Mouse (Mus musculus): ENCODE results near the gene Capn1.

Capn1 gene

DNA sequence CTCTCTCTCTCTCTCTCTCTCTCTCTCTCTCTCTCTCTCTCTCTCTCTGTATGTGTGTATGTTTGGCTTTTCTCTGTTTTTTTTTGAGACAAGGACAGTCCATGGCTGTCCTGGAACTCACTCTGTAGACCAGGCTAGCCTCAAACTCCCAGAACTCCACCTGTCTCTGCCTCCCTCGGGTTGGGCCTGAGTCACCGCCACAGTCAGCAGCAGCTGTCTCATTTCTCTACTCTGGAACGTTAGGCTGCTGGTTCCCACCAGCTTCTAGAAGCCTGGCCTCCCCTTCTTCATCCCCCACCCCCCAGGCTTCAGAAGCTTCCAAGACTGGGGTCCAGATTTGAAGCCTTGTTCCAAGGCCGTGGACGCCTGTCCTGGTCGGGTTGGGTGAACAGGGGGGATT, 26.1 kb downstream of the Capn1 start:
- DNase-seq = no peak

DNA sequence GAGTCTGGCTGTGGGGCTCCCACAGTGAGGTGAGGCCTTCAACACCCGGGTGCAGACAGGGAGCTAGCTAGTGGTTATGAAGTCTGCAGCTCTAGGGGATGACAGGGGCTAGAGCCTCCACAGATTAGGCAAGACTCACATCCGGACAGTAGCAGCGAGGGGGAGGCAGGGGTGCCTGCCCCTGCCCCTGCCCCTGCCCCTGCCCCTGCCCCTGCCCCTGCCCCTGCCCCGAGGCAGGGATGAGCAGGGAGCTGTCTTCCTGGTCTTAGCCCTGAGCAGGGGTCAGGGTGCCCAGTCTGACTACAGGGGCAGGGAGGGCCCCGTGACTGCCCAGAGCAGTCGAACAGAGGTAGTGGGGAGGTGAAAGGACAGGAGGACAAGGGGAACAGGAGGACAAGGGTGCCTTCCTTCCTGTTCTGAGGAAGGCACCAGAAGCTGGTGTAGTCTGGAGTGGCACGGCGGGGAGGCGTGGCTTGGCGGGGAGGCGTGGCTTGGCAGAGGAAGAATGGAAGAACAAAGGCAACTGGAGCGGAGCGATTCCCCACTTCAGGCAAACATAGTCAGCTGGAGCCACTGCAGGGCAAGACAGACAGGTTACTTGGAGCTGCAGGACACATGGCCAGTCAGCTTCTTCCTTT, 26.8 kb downstream of the Capn1 start:
- DNase-seq = peak; percentile 91

DNA sequence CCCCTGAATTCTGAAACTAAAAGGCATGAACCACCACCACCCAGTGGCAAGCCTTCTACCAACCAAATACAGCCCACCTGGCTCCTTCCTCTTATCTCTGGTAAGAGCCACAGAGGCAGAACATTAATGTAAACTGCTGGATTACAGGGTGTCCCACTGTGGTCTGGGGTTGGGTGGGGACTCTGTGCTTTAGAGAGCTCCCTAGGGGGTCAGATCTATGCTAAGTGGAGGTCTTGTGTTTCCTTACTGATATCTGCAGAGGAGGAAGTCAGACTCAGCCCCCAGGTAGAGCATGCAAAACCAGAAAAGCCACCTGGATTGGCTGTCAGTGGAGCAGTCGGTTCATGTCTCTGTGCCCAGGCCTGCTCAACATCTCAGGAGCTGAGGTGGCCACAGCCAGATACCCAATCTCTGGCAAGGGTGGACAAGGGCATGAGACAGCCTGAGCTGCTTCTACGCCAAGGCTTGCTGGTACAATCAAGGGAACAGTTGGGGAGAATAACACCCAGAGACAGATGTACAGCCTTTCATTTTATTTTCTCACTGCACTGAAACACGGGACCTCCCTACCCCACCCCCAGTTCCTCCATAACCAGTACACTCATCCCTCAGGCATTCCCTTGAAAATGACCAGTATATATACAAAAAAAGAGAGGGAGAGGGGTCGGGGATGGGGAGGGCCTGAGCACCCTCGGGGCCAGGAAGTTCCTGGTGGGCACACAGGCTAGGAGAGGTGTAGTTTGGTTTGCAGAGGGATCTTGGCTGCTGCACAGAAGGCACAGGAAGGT, 27.5 kb downstream of the Capn1 start:
- DNase-seq = no peak

DNA sequence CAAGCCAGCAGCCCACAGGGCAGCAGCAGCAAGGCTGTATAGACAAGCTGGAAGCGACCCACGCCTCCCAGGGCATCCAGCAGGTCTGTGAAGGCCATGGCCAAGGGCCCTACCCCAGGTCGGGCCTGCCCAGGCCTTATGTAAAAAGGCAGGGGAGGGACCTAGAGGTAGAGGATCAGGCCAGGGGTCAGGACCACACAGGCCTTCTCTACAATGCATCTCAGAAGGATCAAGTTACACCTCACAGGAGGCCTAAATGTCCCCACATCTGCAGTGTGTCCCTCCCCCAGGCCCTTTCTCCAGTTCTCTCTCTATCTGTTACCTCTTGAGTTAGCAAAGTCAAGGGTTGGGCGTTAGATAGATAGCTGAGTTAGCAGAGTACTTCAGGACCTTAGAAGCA, 29.7 kb downstream of the Capn1 start, which contains the start of gene Slc22a20:
Gene Slc22a20 (minus strand): TSS at position 101 of the 400 bp plus-strand sequence.
- DNase-seq = no peak

DNA sequence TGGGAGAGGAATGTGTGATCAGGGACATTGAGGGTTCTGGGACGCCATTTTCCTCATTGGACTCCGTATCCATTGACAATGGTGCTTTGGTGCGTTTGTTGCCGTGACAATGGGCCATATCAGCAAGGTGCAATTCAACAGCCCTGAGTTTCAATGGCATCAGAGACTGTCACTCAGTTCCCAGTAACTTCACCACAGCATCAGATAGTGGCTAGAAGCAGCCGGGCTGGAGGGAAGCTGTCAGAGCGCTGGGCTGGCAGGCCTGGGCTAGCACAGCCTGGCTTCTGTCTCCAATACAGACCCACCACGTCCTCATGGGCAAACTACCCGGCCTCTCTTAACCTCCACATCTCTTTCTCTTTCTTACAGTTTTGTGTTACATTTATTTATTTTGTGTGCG, 35.2 kb downstream of the Capn1 start:
- no peak for DNase-seq

DNA sequence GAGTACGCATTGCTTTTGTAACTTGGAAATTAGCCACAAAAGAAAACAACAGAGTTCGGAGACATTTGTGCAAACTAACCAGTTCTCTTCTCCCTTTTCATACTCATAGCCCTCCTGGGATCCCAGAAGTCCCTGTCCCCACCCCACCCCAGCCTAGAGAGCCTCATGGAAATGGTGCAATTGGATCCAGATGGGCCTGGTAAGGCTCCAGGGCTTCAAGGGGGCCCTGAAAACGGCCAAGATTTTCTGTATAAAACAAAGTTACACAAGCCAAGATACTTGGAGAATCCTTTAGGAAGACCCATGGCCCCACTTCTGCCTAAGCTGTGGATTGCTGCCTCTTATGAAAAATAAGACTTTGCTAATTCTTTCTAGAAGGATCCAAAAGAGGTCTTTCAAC, 38.0 kb downstream of the Capn1 start:
- no peak for DNase-seq

DNA sequence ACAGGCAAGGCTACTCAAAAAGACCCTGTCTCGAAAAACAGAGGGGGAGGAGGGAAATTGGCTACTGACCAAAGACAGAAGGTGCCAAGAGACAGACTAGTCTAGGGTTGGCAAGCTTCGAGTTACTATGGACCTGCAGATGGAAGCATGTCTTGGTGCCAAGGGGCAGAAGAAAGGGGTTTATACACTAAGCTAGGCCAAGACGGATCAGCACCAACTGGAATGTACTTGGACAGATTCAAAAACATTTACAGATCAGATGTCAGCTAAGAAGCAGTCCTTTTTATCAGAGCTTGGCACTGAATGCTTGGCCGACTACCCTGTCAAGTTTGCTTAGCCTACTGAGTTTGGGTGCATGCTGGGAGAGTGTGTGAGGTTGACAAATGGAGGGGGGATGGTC, 40.0 kb downstream of the Capn1 start:
- no peak for DNase-seq

DNA sequence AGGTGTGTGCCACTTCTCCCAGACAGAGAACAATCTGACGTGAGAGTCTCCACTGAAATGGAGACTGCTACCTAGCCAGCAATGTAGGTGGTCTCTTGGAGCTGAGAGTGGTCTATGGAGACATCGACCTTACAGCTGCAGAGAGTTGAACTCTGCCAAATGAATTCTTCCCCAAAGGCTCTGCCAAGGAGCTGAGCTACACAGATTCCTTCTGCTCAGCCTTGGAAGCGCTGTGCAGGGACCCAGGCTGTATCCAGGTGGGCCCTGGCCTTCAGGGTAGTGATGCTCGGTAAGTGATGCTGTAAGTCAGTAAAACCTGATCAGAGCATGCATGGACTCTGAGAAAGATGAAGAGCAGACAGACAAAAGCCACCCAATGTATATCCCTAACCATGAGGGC, 40.6 kb downstream of the Capn1 start:
- no peak for DNase-seq

DNA sequence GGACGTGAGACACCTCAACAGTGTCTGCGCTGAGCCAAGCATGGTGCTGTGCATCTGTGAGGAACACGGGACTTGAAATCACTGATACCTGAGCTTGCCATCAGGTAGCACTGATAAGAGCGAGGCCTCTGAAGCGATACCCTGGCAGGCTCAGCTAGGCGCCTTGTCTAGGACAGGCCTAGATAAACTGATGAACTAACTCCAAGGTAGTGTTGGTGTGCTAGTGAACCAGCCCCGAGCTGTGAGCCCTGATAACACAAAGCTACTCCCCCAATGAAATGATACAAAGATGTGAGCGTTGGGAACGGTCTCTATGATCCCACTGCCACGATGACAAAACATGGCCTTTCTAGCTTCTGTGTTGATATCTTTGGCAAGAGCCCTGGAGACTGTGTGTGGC, 48.0 kb downstream of the Capn1 start:
- DNase-seq = no peak

DNA sequence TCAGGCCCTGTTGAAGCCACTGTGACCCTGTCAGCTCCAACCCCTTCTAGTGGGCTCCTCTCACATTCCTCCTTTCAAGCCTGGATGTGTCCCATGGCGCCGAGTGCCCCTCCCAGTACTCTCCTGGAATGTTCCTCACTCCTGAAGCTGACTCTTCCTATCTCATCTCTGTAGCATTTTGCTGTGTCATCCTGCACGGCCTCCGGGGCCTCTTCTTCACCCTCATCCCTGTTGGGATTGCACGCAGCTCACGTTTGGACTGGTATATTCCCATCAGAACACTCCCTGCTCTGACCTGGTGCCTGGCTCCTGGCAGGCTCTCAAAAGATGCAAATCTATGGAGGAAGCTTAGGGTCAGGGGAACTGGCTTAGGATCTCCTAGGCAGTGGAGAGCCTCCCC, 48.9 kb downstream of the Capn1 start:
- no peak for DNase-seq

DNA sequence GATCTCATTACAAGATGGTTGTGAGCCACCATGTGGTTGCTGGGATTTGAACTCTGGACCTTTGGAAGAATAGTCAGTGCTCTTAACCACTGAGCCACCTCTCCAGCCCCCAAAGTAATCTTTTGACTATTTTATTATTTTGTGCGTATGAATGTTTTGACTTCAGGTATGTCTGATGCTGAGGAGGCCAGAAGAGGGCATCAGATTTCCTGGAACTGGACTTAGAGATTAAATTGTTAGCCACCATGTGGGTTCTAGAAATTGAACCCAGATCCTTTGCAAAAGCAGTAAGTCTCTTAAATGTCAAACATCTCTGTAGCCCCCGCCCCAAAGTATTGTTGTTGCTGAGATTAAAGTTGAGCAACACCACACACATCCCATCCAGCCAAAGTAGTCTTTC, 49.8 kb downstream of the Capn1 start:
- no peak for DNase-seq

DNA sequence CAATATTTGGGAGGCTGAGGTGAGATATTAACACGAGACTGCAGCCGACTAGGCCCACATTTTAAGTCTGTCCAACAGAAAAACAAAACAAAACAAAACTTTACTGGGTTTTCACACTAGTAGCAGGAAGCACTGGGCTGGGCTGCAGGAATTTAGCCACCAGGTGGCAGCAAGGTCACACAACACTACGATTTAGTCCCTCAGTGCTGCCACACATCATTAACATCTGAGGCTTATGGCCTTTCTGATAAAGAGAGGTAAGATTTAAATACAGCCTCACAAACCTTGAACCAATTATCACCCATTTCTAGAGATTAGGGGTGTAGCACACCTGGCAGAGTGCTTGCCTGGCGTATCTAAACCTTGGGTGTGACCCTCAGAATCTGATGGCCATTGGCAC, 50.4 kb downstream of the Capn1 start:
- DNase-seq = peak; percentile 83

DNA sequence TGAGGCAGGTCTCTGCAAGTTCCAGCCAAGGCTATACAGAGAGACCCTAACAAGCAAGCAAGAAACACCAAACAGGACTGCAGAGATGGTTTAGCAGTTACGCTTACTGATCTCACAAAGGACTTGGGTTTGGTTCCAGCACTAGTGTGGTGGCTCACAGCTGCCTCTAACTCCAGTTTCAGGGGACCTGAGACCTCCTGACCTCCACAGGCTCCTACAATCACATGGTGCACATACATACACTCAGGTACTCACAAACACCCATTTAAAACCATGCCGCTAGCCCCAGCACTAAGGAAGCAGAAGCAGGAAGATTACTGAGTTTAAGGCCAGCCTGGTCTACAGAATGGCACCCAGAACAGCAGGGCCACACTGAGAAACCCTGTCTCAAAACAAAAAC, 50.9 kb downstream of the Capn1 start:
- DNase-seq = no peak

DNA sequence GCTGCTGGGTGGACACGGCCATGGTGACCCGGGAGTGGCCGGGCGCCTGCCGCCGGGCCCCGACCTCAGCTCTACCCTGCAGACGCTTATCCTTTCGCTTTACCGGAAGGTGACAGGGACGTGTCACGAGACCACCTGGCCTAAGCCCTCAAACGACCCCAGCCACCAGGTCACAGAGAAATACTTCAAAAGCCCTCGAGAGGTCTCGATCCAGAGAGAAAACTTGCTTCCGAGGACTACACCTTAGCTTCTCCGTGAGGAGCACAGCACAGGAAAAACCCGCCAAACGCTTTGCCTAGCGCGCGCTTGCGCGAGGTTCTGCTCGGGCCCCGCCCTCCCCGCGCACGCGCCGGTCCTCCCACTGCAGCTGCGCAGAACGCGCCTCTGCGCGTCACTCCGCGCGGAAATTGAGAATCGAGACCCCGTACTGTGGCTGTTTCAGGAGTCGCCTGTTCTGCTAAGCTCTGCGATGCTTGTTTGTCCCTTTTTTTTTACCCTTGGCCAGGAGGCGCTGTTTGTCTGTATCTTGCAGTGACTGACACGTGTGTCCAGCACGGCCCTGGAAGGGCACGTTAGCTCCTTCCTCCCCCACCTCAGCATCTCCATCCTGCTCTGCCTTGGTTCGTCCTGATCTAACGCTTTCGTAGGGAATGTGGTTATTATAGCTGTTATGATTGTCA, 51.7 kb downstream of the Capn1 start, which contains the start of gene Pola2:
Gene Pola2 (minus strand): TSS at position 320 of the 680 bp plus-strand sequence.
- peak; percentile 93 for DNase-seq

DNA sequence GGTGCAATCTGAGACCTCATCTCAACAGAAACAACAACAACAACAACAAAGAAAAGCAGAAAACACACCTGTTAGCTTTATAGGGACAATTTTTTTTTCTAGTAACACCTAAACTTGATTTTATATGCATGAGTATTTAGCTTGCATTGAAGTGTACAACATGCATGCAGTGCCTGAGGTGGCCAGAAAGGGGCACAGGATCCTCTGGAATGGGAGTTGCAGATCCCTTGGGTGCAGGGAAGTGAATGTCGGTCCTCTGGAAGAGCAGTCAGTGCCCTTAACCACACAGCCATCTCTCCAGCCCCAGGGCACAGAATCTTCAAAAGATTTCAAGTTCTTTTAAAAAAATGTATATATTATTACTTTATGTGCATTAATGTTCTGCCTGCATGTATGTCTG, 53.0 kb downstream of the Capn1 start:
- DNase-seq = no peak

DNA sequence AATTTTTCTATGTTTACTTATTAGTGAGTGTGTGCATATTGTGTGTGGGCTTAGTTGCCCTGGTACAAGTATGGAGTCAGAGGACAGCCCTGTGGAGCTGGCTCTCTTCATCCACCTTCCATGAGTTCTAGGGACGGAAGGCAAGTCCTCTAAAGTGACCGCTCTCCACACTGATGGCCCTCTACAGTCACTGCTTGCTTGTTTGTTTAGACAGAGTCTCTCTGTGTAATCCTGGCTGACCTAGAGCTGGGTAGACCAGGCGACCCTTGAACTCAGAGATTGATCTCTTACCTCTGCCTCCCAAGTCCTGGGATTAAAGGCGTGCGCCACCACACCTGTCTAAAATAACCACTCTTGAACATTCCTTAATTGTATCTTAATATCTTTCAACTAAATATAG, 58.3 kb downstream of the Capn1 start:
- no peak for DNase-seq

DNA sequence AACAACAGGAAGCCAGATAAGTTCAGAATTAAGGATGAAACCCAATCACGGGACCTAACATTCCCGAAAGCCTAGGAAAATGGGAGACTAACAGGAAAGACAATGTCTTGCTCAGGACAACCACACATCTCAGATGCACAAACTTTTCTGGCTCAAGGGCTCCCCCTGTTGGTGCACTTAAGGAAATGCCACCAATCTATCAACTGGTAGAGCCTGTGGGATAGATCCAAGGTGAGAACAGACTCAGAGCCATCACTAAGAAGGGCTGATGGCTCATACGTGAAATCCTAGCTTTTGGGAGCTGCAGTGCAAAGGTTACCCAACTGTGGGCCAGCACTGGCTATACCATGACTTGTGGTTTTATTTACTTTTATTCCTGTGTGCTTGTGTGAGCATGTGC, 59.0 kb downstream of the Capn1 start:
- peak; percentile 90 for DNase-seq

DNA sequence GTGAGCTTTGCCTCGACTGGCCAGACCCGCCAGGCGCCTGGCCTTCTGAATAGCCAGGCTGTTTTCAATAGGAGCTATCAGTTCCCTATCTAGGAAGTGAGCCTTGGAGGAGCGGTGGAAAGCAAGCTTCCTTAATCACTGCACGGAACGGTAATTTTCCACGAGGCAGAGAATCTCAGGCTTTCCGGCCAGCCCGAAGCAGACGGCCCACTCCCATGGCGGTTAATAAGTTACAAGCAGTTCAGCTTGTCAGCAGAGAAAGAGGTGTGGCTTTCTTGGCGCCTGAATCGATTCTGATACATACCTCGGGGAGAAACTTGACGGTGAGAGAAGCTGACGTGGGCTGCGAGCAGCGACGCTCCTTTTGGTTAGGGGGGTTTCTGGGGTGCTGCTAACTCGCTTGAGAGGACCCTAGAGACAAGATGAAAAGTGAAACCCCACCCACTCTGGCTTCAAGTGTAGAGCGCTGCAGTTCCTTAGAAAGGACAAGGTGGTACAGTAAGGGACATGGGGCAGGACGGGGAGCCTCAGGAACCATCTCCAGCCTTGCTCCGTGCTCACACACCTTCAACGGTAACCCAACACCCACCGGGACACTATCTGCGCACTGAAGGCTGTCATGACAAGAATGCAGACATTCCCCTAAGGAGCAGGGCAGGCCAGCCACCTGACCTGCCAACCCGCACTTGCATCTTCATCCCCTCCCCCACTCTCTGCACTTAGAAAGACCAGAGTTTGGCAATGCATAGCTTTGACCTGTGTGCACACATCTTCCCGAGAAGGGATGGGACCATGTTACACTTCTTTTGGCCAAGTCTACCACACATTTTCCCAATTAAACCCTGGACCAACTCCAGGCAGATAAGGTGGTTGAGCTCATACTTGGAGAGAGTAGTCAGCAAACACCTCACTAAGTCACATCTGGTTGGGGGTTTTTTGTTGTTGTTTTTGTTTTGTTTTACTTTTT, 59.7 kb downstream of the Capn1 start:
- peak; percentile 88 for DNase-seq

DNA sequence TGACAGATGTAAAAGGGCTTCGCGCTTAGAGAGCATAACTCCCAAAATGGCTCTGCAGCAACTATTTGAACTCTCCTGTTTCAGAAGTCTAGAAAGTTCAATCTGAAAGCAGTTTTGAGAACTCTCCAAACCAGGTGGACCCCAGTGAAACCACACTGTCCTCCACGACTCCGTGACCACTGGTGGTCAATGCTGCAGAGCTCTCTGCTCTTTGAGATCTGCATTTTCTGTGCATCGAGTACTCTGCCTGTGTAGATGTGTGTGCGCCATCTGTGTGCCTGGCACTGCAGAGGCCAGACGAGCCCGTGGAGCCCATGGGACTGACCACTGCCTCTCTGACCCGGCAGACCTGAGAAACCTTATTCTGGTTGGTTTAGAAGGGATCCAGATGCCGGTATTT, 60.8 kb downstream of the Capn1 start:
- no peak for DNase-seq

DNA sequence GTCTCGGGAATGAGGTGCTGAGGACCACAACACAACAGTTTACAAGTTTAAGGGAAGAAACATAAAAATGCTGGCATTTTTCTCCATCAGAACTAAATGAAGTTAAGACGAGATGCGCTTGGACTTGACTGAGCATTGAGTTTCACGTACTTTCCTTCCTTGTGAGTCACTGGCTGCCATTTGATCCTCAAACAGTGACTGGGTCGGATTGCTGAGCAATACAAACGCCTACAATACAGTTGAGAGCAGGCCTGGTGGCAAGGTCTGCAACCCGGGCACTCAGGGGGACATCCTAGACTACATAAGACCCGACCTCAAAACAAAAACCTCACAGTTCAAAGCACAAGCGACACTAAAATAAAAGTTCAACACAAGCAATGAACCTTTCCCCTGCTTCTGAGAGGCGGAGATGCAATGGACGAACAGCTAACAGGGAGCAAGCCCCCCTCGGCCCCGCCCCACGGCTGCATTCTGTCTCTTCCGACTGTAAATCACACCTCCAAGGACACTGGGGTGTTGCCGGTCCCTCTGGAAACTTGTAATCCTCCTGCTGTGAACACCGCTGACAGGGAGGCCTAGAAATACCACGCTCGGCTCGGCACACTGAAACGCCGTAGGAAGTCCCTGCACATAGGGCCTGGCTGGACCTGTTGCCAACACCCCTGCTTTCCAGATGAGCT, 61.5 kb downstream of the Capn1 start:
- peak; percentile 58 for DNase-seq

DNA sequence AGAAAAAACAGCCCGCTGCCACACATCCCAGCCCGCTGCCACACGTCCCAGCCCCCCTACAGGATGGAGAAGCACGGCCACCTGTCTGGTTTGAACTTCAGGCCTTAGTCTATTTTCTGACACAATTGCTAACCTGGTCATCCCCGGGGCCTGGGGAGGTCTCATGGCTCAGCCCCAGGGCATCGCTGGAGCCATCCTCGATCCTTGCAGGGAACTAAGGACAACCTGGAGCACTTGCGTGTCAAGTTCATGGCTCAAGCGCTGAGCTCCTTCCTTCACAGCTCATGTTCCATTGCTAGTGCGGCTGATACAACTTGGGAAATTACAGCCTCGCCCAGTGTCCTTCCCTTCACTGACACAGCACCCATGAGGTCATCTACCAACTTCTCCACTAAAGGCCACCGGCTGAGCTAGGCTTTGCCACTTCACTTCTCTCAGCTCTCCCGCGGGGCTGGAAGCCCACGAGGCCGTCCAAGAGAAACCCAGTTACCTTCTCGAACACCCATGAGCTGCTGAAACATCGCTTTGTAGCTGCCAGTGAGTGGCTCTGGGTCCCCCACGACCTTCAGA, 62.4 kb downstream of the Capn1 start:
- DNase-seq = no peak

All from kidney, postnatal 14 days (tissue).